Mouse (Mus musculus) left cerebral cortex, postnatal 25 days (tissue): ENCODE results near the gene Sipa1l1. TPM values are rescaled to one million over a fixed set of nuclear protein-coding genes. Genes with fewer than 3 reads are reported as not detected.
A peak's percentile ranks its signal among the peaks of the same experiment; 100 is the strongest.

ENCODE experiments used
- DNase-seq, 2 experiments: peaks; one replicate each; pipeline ENCODE4 v3.0.0; 2022; ENCODE audit warnings: low spot score in 2 of 2, mixed read lengths in 1 of 2
- intact Hi-C: fragments of 180-260 bp; cut with DNase I; formaldehyde crosslinking; loops from one replicate; pipeline ENCODE4 v1.15.1; 2025
- total RNA-seq, 2 experiments: library from RNA; stranded (reverse); gene quantifications; 2 replicates each; pipeline ENCODE4 v1.2.3; 2021

The Sipa1l1 gene
- total RNA-seq, 2 experiments from 2014 or later, result 258 to 266 TPM

DNA sequence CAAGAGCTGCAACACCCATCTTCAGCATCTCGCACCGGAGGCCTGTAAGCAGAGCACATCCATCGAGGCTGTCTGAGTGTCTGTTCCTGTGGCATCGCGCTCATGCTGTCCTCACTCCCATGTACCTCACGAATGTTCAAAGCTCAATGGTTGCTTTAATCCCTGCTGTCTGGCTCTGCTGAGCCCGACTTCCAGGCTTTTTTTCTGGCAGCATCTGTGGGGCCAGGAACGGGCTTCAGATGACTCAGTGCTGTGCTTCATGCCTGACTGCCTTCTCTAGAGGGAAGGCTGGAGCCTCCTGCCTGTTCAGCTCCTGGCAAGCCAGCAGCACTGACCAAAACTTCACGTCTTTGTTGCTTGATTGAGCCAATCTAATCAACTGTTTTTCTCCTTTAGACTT lies 228.6 kb downstream of the Sipa1l1 start:
- intact Hi-C loops, result no loop called here
- peak in 1 of 2 experiments; percentile 72 for DNase-seq

DNA sequence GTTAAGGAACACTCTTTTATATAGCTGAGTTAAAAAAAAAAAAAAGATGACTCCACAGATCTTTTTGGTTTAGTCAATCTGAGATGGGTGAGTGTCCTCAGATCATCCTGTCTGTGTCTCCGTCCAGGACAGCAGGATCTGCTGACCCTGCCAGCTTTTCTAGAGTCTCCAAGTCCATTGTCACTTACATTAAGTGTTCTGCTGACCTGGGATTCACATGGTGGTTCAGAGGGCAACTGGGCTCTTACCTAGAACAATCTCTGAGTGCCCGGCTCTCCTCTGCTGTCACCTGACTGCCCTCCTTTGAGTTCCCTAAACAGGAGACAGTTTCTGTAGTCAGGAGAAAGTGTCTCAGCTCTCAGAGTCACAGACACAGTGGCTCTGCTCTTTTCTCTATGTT lies 229.8 kb downstream of the Sipa1l1 start:
- intact Hi-C loops, result no loop called here
- DNase-seq, result no peak

DNA sequence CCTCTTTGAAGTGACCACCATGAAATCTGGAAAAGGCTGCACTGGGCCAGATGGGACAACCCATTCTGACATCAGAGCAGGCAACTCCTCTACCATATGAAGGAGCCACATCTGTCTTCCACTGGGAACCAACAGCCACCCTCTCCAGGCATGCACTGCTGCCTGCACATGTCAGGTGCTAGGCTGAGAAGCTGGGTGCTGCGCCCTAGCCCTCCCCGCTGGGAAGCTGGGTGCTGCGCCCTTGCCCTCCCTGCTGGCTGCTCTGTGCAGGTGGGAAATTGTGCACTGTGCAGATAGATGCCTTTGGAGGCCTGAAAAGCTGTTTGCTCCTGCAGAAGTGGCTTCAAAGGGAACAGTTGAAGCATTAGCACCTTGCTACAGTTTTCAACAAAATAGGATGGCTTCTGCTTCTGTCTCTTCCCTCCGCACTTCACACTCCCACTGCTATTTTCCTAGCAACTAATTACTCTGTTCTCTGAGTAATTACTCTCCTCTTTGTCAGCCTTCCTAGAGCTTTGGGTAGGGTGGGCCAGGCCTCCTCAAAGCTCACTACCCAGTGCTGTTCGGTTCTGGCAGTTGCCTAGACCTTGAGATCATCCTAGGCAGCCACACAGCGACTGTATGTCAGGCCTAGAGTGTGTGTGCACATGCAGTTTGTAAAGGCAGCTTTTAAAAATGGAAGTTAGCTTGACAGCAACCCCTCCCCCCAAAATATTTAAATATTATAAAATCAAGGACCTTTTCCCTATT lies 231.0 kb downstream of the Sipa1l1 start:
- intact Hi-C loops, result no loop called here
- no peak for DNase-seq

DNA sequence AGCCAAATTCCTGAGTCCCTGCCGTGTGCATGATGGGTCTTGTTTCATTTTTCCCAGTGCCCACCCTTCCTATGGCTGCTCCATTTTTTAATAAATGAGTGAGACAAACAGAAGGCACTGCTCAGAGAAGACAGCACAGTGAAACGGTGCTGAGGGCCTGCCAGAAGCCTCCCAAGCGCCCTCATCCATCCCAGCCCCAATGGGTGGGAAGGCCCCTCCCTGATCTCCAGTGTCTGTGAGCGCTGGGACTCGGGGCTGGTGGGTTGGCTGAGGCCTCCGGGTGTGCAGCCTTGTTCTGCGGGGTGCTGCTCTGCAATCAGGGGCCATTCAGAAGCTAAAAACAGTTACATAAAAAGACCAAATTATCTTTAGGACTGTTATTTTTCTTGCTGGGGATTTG lies 231.7 kb downstream of the Sipa1l1 start:
- DNase-seq, result no peak
- intact Hi-C loops, result no loop called here

DNA sequence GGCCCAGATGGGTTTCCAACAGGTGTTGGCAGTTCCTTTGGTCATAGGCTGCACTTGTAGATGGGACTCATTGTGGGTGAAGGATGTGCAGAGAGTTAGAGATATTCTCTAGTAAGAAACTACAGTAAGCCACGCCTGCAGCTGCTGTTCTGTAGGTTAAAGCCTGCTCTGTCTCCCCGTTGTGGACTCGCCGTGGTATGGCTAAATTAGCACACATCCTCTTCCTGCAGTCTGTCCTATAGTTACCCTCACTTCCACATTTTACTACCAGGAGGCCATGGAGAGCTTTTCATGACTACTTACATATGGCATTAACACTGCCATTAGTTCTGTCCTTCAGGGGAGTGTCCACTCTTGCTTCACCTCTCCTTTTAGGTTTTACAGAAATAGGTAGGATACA lies 232.3 kb downstream of the Sipa1l1 start:
- intact Hi-C loops, result no loop called here
- DNase-seq, result no peak

DNA sequence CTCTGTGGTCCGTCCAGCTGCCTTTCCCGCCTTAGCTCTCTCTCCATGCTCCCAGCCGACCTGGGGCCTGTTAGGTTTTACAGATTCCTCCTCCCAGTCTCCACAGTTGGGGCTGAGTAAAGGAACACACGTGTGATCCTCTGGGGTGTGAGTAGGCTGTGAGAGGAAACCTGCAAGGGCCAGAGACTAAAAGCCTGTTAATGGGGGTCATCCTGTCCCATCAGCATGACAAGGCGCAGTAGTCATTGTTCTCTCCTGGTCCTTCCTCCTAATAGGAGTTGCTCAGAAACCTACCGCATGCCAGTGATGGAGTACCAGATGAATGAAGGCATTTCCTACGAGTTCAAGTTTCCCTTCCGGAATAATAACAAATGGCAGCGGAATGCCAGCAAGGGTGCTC lies 233.5 kb downstream of the Sipa1l1 start:
- no peak for DNase-seq
- intact Hi-C loops, result no loop called here

DNA sequence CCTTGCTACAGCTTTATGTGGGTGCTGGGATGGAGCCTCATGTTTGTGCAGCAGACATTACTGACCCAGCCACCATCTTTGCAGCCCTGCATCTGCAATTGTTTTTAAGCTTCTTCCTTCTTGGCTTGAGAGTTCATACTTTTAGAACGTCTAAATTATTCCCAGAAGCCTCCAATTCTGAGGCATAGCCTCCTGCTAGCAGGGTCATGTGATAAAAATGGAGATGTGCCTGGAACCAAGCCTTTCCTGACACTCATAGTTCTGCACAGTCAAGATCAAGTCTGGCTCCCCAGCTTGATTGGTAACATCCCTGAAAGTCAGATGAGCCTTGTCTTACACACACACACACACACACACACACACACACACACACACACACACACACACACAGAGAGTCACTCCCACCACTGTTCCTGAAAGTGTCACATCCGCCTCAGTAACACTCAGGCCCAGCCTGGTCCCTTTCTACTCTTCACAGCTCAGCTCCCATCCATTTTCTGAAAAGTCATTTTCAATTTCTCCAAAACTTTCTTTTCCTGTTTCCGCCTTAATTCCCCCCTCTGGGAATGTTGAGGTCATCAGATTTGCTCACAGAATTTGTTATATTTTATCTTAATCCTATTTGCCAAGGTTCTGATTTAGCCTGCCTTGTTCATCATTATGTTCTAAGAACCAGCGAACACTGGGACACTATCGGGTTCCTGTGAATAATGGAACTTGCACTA lies 238.6 kb downstream of the Sipa1l1 start:
- intact Hi-C loops, result no loop called here

DNA sequence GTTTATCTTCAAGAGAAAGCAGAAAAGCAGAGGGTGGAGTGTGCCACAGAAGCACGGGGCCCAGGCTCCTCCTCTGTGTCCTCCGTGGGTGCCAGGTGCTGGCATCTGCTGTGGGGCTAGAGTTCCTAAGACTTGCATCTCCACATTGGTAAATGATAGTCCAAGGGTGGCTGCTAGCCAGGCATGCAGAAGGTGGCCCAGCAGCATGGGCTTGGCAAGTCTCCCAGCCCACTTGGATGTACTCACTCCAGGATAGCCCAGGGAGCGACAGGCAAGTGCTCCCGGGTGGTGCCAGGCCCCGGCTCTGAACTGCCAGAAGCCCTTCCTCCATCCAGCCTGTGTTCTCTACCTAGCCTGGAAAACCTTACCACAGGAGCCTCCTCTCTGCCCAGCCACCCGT lies 239.4 kb downstream of the Sipa1l1 start:
- intact Hi-C loops, result no loop called here
- no peak for DNase-seq

More for the DNA sequence above, 238.6 kb downstream of the Sipa1l1 start:
- DNase-seq, result peak in 1 of 2 experiments; percentile 47

DNA sequence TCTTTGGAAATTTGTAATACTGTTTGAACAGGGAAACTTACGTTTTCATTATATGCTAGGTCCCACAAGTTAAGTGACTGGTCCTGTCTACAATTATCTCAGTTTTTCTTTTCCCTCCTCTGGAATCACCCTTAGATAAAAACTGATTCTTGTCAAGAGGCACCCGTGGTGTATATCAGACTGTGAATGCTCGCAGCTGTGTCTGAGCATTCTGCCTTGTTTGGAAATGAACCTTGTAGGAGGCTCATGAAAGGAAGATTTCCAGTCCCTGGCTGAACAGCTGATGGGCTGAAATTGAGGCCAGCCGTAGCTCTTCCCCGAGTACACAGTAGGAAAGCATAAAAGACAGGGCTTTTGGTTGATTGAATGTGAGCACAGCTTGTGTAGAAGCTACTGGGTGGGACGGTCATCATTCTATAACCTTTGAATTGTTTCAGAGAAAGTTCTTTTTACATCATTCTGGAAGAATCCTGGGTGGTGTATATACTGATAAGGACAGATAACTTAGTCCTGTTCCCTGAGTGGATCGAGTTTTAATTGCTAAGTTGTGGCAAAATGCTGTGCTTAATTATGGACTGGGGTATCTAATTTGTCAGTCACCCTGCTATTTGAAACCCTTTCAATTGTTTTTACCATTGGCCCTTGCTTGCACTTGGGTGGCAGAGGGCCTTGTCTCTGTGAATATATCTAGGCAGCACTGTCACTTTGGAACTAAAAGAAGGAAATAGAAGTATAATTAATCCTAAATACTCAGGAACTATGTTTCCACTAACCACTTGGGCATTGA lies 240.8 kb downstream of the Sipa1l1 start:
- peak in 1 of 2 experiments; percentile 62 for DNase-seq
- intact Hi-C loops, result no loop called here

DNA sequence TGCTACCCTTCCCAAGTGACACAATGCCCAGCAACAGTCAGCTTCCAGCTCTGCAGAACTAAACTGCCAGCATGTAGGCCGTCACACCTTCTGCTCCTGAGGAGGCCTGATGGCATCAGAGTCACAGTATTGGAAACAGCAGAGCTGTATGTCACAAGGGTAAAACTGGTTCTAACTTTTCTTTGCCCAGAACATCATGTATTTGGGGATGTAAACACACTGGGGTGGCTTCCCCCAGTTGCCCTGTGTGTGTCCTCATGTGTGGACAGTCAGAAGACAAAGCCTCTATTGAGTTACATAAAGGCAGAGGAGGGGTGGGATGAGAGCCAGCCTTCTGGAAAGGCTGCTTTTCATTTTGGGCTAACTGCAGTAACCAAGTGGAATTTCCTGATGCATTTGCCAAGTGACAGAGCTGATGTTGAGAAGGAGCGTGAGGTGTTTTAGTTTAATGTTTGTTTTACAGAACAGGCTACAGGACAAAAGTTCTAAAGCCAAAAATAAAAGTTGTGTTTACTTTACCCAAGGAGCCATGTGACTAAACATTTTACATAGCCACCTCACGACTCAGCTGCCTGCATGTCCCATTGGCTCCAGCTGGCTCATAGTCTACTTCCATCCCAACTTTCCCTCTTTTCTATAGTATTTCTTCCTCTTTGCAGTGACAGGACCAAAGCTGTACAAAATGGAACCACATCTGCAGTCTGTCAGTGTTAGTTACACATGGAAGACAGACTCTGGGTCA lies 243.3 kb downstream of the Sipa1l1 start:
- intact Hi-C loops, result no loop called here
- DNase-seq, result peak in 1 of 2 experiments; percentile 86

DNA sequence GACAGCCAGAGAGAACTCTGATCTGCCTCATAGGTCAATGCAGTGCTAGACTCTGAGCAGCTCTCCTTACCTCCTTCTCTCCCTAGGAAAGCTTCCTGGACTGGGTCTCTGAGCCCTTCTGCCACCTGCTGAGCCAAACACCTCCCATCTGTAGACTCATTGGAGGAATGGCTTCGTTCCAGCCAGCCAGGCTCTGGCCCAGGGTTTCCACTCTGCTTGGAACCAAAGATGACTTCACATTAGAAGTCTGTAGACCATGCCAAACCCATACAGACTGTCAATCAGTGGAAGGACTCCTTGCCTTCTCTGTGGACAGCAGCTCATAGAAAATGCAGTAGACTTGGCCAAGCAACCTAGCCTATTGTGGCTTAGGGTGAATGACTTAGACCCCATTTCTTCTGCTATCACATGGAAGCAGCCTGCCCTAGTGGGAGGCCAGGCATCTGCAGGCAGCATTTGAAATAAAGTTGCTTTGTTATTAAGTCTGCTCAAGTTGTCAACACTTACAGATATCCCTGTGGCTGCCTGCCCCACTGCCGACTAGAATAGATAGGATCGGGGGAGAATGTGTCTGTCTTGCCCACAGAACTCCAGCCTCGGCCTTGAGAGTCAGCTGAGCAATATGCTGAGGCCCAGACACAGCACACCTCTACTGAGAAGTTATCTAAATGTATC lies 246.7 kb downstream of the Sipa1l1 start:
- intact Hi-C loops, result no loop called here
- peak in 1 of 2 experiments; percentile 43 for DNase-seq

DNA sequence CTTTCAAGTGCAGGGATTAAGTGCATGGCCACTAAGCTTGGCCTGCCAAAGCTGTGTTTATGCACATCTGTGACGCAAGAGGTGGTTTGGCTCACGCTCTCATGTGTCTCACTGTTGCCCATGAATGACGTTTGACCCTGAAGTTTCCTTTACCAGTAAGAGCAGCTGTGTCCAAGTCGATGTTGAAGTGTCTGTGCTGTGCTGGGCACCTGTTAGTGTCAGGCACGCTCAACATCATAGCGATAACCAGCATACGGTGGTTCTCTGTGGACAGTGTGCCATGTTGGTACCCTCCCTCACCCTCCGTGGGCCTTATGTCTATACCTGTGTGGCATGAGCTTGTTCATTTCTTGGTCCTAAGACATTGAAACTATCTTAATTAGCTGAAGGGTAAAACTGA lies 249.9 kb downstream of the Sipa1l1 start:
- DNase-seq, result no peak
- intact Hi-C loops, result no loop called here

DNA sequence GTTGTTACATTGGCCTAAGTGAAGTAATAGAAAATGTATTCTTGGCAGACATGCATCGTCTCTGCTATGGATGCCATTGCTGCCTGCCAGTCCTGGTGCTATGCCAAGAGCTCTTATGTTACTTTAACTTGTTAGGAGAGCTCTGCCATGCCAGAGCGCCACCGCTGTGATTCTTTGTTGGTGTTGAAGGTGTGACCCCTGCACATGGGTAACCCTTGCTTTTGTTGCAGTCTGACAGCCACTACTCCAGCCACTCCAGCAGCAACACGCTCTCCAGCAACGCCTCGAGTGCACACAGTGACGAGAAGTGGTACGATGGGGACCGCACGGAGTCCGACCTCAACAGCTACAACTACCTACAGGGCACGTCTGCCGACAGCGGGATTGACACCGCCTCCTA lies 255.7 kb downstream of the Sipa1l1 start:
- intact Hi-C loops, result no loop called here
- no peak for DNase-seq

DNA sequence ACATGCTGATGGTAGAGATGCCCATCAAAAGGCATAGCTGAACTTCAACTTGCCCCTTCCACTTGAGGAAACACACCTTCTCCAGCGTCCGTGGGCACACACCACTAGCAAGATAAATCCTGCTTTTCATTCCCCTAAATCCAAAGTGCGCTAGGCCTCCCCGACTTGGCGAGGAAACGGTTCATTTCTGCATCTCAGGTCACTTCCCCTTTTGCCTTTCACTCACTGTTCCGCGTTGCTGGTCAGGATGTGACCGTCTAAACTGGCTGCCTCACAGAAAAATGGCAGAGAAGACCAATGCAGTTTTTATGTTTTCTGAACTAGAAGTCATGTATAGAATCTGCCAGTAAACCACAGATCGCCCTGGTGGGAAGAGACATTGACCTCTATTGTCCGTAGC lies 256.7 kb downstream of the Sipa1l1 start:
- no peak for DNase-seq
- intact Hi-C loops, result no loop called here

DNA sequence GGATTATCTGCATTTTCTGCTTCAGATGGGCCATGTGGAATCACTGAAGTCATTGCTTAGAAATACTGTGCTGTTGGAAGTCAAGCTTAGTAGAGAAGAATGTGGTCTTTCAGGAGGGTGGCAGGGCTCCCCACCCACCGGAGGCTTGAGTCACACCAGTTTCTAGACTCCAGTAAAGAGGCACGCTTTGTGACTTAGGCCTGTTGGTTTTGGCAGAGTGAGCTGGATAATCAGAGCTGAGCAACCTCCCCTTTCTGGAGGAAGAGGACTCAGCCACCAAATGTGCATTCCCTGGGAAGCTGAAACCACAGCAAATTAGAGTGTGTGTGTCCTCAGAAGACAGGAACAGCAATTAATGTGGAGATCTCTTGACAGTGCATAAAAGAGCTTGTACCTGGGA lies 258.3 kb downstream of the Sipa1l1 start:
- intact Hi-C loops, result no loop called here
- peak in 1 of 2 experiments; percentile 80 for DNase-seq

DNA sequence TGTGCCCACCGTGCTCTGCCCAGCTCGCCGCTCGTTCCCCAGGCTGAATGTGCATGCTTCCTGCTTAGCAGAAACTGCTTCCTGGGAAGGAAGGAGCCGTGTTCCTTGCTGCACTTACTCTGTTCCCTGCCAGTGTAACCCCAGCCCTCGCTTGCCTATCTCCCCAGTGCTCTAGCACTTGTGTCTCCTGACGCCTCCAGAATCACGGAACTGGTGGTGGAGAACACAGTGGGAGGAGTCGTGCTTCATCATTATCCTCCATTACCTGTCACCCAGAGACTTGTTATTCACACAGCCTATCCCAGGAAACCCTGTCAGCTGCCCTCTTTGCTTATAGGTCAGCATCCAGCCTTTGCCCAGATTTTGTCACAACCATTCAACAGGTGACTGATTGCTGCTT lies 259.3 kb downstream of the Sipa1l1 start:
- intact Hi-C loops, result no loop called here
- no peak for DNase-seq

DNA sequence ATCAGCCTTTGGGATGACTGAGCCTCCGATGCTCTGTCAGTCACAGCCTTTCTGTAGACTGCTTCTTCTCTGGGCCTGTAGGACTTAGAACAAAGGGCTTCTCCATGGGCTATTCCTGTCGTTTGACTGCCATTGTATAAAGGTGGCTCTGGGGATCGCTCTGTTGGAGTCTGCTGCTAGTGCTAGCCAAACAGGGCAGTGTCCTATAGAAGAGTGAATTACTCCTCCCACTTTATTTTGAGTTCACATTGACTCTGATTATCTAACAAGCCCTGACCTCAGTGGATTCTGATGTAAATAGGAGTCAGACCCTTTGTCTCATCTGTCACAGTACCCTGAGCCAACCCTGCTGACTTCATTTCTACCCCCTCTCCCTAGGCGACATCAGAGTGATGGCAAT lies 264.2 kb downstream of the Sipa1l1 start:
- DNase-seq, result no peak

DNA sequence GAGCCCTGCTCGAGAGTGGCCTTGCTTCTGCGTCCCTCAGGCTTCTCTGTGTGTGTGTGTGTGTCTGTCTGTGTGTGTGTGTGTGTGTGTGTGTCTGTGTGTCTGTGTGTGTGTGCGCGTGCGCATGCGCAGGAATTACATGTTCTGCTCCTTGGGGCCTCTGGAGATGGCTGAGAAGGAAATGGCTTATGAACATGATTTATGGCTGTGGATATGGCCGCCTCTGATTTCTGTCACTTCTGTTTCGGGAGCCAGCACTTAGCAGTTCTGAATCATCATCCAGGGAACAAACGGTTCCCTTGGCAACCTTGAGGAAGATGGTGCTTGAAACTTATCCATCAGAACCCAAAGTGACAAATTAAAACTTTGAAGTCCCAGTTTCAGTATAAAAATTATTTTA lies 265.5 kb downstream of the Sipa1l1 start:
- intact Hi-C loops, result no loop called here
- peak; percentile 47 to 84 for DNase-seq

More for the DNA sequence above, 264.2 kb downstream of the Sipa1l1 start:
- intact Hi-C loops, result no loop called here

DNA sequence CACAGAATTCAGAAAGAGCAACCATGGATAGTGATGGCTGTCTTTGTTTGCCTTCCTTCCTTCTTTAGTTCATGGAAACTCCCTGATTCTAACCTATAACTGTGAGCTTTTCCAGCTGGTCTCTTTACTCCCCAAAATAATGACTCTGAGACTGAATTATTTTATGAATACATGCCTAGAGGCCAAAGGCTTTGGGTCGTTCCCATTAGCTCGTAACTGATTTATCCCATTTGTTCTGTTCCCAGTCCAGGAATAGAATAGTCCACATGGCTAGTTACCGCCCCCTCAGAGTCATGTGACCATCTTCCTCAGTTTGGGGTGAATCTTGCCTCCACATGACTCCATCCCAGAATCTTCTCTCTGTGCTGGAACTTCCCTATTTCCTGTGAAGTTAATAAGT lies 272.4 kb downstream of the Sipa1l1 start:
- intact Hi-C loops, result loop anchor here (10.0 kb wide), 1 partner anchor 267 kb away; no protein-coding TSS in a partner anchor
- DNase-seq, result no peak
